Comparison of ENCODE assay signal across 8 mouse cellular contexts in the genomic region with DNA sequence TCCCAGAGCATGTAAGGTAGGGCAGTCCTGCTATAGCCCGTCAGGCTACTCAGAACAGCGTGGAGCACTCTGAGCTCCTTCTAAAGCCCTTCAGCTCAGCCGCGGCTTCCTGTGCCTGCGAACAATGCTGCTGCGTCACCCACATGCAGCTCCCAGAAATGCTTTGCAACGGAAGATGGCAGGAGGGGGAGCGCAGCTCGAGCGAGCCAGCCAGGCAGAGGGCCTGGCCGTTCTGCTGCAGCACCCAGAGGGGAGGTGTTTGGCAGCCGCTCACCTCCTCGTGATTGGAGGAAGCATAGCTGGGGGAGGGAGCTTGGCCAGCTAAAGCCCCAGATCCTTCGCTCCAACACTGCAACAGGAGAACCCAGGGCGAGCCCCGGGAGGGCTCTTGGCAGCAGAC. TPM values are rescaled to one million over a fixed set of nuclear protein-coding genes. Genes with fewer than 3 reads are reported as not detected.
DNase-seq lines count a peak whose midpoint lies in the region; ATAC-seq and TF ChIP-seq lines count a peak whose summit lies in the region.

No protein-coding gene starts in this region.

- peak overlapping the region; percentile 85 for H3K27ac ChIP-seq in ES-Bruce4 (ENCODE audit: insufficient read depth, low read length)
- peak overlapping the region; percentile 92 for H3K27ac ChIP-seq in forebrain, embryonic 13.5 days
- H3K27ac ChIP-seq in liver, postnatal 0 days (ENCODE audit: low read depth), result peak overlapping the region; percentile 86
- peak overlapping the region; percentile 80 for H3K27ac ChIP-seq in neural tube, embryonic 14.5 days (ENCODE audit: low read depth, low read length)

- H3K36me3 ChIP-seq in ES-Bruce4 (ENCODE audit: control insufficient read depth, insufficient read depth, low read length, poor library complexity, severe bottlenecking), result peaks cover 10% of the 10 kb centered on the region
- peaks cover 23% of the 10 kb centered on the region for H3K36me3 ChIP-seq in forebrain, embryonic 13.5 days (ENCODE audit: poor library complexity, severe bottlenecking)
- peaks cover 30% of the 10 kb centered on the region for H3K36me3 ChIP-seq in liver, postnatal 0 days (replicated peaks; ENCODE audit: insufficient read depth, low read length)
- peaks cover 16% of the 10 kb centered on the region for H3K36me3 ChIP-seq in neural tube, embryonic 14.5 days (ENCODE audit: control insufficient read depth, insufficient read depth, low read length)

- peaks cover 2% of the 10 kb centered on the region for H3K4me1 ChIP-seq in ES-Bruce4 (ENCODE audit: control insufficient read depth, insufficient read depth, low read length)
- peaks cover 32% of the 10 kb centered on the region for H3K4me1 ChIP-seq in forebrain, embryonic 13.5 days
- H3K4me1 ChIP-seq in liver, postnatal 0 days (ENCODE audit: insufficient read depth), result peaks cover 33% of the 10 kb centered on the region
- H3K4me1 ChIP-seq in neural tube, embryonic 14.5 days (ENCODE audit: control insufficient read depth, insufficient read depth, low read length), result peaks cover 20% of the 10 kb centered on the region

- peak overlapping the region; percentile 79 for H3K4me2 ChIP-seq in forebrain, embryonic 13.5 days
- H3K4me2 ChIP-seq in liver, postnatal 0 days (ENCODE audit: low read depth, low read length), result peak overlapping the region; percentile 88
- H3K4me2 ChIP-seq in neural tube, embryonic 14.5 days (ENCODE audit: low read depth, low read length), result peak overlapping the region; percentile 56

- TF ChIP-seq CTCF in ES-Bruce4 (IDR thresholded peaks at IDR 0.05; ENCODE audit: low read depth, low read length), result no peak
- peak; percentile 34; the same call in 1 of the 2 replicates for TF ChIP-seq CTCF in liver, postnatal 0 days (IDR thresholded peaks at IDR 0.05; ENCODE audit: low read depth)

- no peak for TF ChIP-seq EP300 in ES-Bruce4 (IDR thresholded peaks at IDR 0.05; ENCODE audit: insufficient read depth, low read depth, low read length)
- no peak for TF ChIP-seq EP300 in liver, postnatal 0 days (IDR thresholded peaks at IDR 0.05; ENCODE audit: low read depth)

- no peaks in the 10 kb centered on the region for H3K9me3 ChIP-seq in ES-Bruce4 (replicated peaks; ENCODE audit: control insufficient read depth, insufficient read depth, low read length, poor library complexity, severe bottlenecking)
- no peaks in the 10 kb centered on the region for H3K9me3 ChIP-seq in forebrain, embryonic 13.5 days (replicated peaks)
- H3K9me3 ChIP-seq in liver, postnatal 0 days (ENCODE audit: low read length), result no peaks in the 10 kb centered on the region
- H3K9me3 ChIP-seq in neural tube, embryonic 14.5 days (ENCODE audit: control insufficient read depth, low read length), result no peaks in the 10 kb centered on the region

- under 1% methylated on average over 16 of the region's 16 CpGs for WGBS in forebrain, embryonic 13.5 days
- WGBS in large intestine, adult 2 months, result under 1% methylated on average over 16 of the region's 16 CpGs
- 2% methylated on average over 16 of the region's 16 CpGs for WGBS in liver, postnatal 0 days (ENCODE audit: insufficient replicate concordance)
- WGBS in neural tube, embryonic 14.5 days, result 0% methylated on average over 16 of the region's 16 CpGs

- peak; percentile 97 to 98 for DNase-seq in heart, postnatal 10 days
- DNase-seq in large intestine, adult 2 months (ENCODE audit: low read depth, low spot score), result peak; percentile 82
- peak; percentile 90 for DNase-seq in liver, postnatal 0 days
- DNase-seq in testis, postnatal 10 days (ENCODE audit: low spot score), result peak; percentile 92

- H3K27me3 ChIP-seq in ES-Bruce4 (ENCODE audit: control insufficient read depth, insufficient read depth, low read length, poor library complexity, severe bottlenecking), result no peaks in the 10 kb centered on the region
- no peaks in the 10 kb centered on the region for H3K27me3 ChIP-seq in forebrain, embryonic 13.5 days
- H3K27me3 ChIP-seq in liver, postnatal 0 days (ENCODE audit: insufficient read depth, low read length), result no peaks in the 10 kb centered on the region
- H3K27me3 ChIP-seq in neural tube, embryonic 14.5 days (ENCODE audit: control insufficient read depth, insufficient read depth, low read length), result no peaks in the 10 kb centered on the region

- peak overlapping the region; percentile 79 for H3K4me3 ChIP-seq in ES-Bruce4 (ENCODE audit: low read depth, low read length)
- H3K4me3 ChIP-seq in forebrain, embryonic 13.5 days, result peak overlapping the region; percentile 69
- peak overlapping the region; percentile 61 for H3K4me3 ChIP-seq in liver, postnatal 0 days (ENCODE audit: low read depth, low read length)
- peak overlapping the region; percentile 41 for H3K4me3 ChIP-seq in neural tube, embryonic 14.5 days (ENCODE audit: low read depth, low read length)

- intact Hi-C loops in heart, postnatal 10 days (cut with DNase I), result no loop called here

- peak; percentile 98 for ATAC-seq in cerebellum, adult (ENCODE audit: insufficient number of reproducible peaks, low FRiP score, low TSS enrichment)
- peak; percentile 99 for ATAC-seq in forebrain, embryonic 13.5 days
- peak; percentile 98 for ATAC-seq in liver, postnatal 0 days
- ATAC-seq in neural tube, embryonic 14.5 days (ENCODE audit: low read depth), result peak; percentile 99

- TF ChIP-seq POLR2A in ES-Bruce4 (IDR thresholded peaks at IDR 0.05; ENCODE audit: insufficient read depth, low read length), result peak; percentile 97

- H3K9ac ChIP-seq in ES-Bruce4 (ENCODE audit: low read depth, poor library complexity, severe bottlenecking), result peak overlapping the region; percentile 73
- H3K9ac ChIP-seq in forebrain, embryonic 13.5 days, result peak overlapping the region; percentile 81
- H3K9ac ChIP-seq in liver, postnatal 0 days (replicated peaks), result peak overlapping the region; percentile 72
- H3K9ac ChIP-seq in neural tube, embryonic 14.5 days (replicated peaks; ENCODE audit: low read depth, low read length), result peak overlapping the region; percentile 59

RNA-seq across cellular contexts. Expression of a gene that starts 27.8 kb away (rescaled TPM):
- 40.2 and 46.4 TPM in 2 replicates for polyA plus RNA-seq in ES-Bruce4 (2011; ENCODE audit: insufficient read depth, insufficient read length, low read depth, missing spikeins)
- 14.4 and 15.6 TPM in 2 replicates for polyA plus RNA-seq in forebrain, embryonic 13.5 days (2015; fragmentation: Nextera tagmentation; extraction: Ambion mirVana)
- 10 to 100 TPM; 51.4 to 57.2 TPM for total RNA-seq in heart, postnatal 10 days (2021)
- polyA plus RNA-seq in large intestine, adult 2 months (2012; rRNA removed), result 99.9 and 108 TPM in 2 replicates
- polyA plus RNA-seq in liver, postnatal 0 days (2015; fragmentation: Nextera tagmentation; extraction: Ambion mirVana), result 11.9 and 14.8 TPM in 2 replicates
- 33.0 and 34.3 TPM in 2 replicates for polyA plus RNA-seq in neural tube, embryonic 14.5 days (2014; fragmentation: Nextera tagmentation; extraction: Ambion mirVana)

RNA-seq across cellular contexts. Expression of a gene that starts 50.9 kb away (rescaled TPM):
- polyA plus RNA-seq in ES-Bruce4 (2011; ENCODE audit: insufficient read depth, insufficient read length, low read depth, missing spikeins), result 4.9 and 6.5 TPM in 2 replicates
- polyA plus RNA-seq in forebrain, embryonic 13.5 days (2015; fragmentation: Nextera tagmentation; extraction: Ambion mirVana), result 14.0 and 15.2 TPM in 2 replicates
- total RNA-seq in heart, postnatal 10 days (2021), result 1 to 10 TPM in 1 of 2 experiments, under 1 TPM in 1; 0.98 to 1.5 TPM
- polyA plus RNA-seq in large intestine, adult 2 months (2012; rRNA removed), result 2.0 and 2.4 TPM in 2 replicates
- polyA plus RNA-seq in liver, postnatal 0 days (2015; fragmentation: Nextera tagmentation; extraction: Ambion mirVana), result 0.54 and 0.92 TPM in 2 replicates
- 50.7 and 62.9 TPM in 2 replicates for polyA plus RNA-seq in neural tube, embryonic 14.5 days (2014; fragmentation: Nextera tagmentation; extraction: Ambion mirVana)

Comparison
In these comparisons a context has a peak if more than half of its experiments do, and no peak if none do; other contexts are left out.
1. Peak in every context shown above with its lines: DNase-seq, ATAC-seq, H3K4me3 ChIP-seq and H3K27ac ChIP-seq.